Comparison of ENCODE assay signal across 8 mouse cellular contexts in genomic region chr2:128211881-128212209, GRCm38 (mm10).
DNase-seq lines count a peak whose midpoint lies in the region; ATAC-seq lines count a peak whose summit lies in the region.
"Had no signal": no experiment of that assay in that cellular context is flagged by ENCODE, and none has a peak within 500 bp of the region (broad histone marks: within the 10 kb centered on the region; RNA-seq: fewer than 3 reads in every experiment).

No protein-coding gene starts in this region.

- ATAC-seq in kidney, embryonic 16.5 days (ENCODE audit: low FRiP score, low TSS enrichment): 0 out of 2 replicates have a peak, but pooled peaks have one; percentile 15
- ATAC-seq in hindbrain, embryonic 15.5 days (ENCODE audit: low FRiP score, low read depth): 0 out of 2 replicates have a peak, but pooled peaks have one; percentile 19
- ATAC-seq in midbrain, embryonic 13.5 days: peak; percentile 65; the same call in 1 of the 2 replicates

- H3K4me1 ChIP-seq in kidney, embryonic 16.5 days (ENCODE audit: insufficient read depth, low read length): peaks cover 15% of the 10 kb centered on the region
- peaks cover 21% of the 10 kb centered on the region for H3K4me1 ChIP-seq in hindbrain, embryonic 15.5 days (replicated peaks)
- H3K4me1 ChIP-seq in midbrain, embryonic 13.5 days (replicated peaks): peaks cover 17% of the 10 kb centered on the region

- H3K9ac ChIP-seq in kidney, embryonic 16.5 days (replicated peaks; ENCODE audit: low read length): no peak overlapping the region
- H3K9ac ChIP-seq in hindbrain, embryonic 15.5 days: no peak overlapping the region
- H3K9ac ChIP-seq in midbrain, embryonic 13.5 days (replicated peaks): peak overlapping the region; percentile 39; the same call in 1 of the 2 replicates

- no peaks in the 10 kb centered on the region for H3K9me3 ChIP-seq in kidney, embryonic 16.5 days (ENCODE audit: low read length)
- H3K9me3 ChIP-seq in hindbrain, embryonic 15.5 days: no peaks in the 10 kb centered on the region
- H3K9me3 ChIP-seq in midbrain, embryonic 13.5 days: no peaks in the 10 kb centered on the region
- H3K9me3 ChIP-seq: embryonic facial prominence, embryonic 13.5 days had no signal

- 46% methylated on average over 8 of the region's 8 CpGs for WGBS in kidney, embryonic 16.5 days
- 27% methylated on average over 8 of the region's 8 CpGs for WGBS in hindbrain, embryonic 15.5 days
- WGBS in midbrain, embryonic 13.5 days: 18% methylated on average over 8 of the region's 8 CpGs

- H3K27me3 ChIP-seq in kidney, embryonic 16.5 days (ENCODE audit: insufficient read depth, low read length): no peaks in the 10 kb centered on the region
- H3K27me3 ChIP-seq in hindbrain, embryonic 15.5 days: no peaks in the 10 kb centered on the region
- no peaks in the 10 kb centered on the region for H3K27me3 ChIP-seq in midbrain, embryonic 13.5 days
- H3K27me3 ChIP-seq: embryonic facial prominence, embryonic 13.5 days had no signal

- no peak overlapping the region for H3K4me2 ChIP-seq in kidney, embryonic 16.5 days (replicated peaks; ENCODE audit: low read depth, low read length)
- H3K4me2 ChIP-seq in hindbrain, embryonic 15.5 days: no peak overlapping the region; the same call in 1 of the 2 replicates
- 0 out of 2 replicates have a peak overlapping the region, but pooled peaks have one; percentile 9 for H3K4me2 ChIP-seq in midbrain, embryonic 13.5 days (replicated peaks)

- no peak for DNase-seq in kidney, adult 9 months
- peak; percentile 94 for DNase-seq in ZHBTc4 (ENCODE audit: low read depth, low spot score)
- no peak for DNase-seq in spleen, postnatal 14 days (ENCODE audit: low spot score in 2 of 2)
- DNase-seq in layer of hippocampus, adult 18-20 months (ENCODE audit: low spot score in 2 of 2): no peak

- no peak overlapping the region for H3K4me3 ChIP-seq in kidney, embryonic 16.5 days (ENCODE audit: low read length)
- H3K4me3 ChIP-seq in hindbrain, embryonic 15.5 days: no peak overlapping the region
- no peak overlapping the region for H3K4me3 ChIP-seq in midbrain, embryonic 13.5 days (replicated peaks)

- H3K36me3 ChIP-seq in kidney, embryonic 16.5 days (ENCODE audit: insufficient read depth, low read length): no peaks in the 10 kb centered on the region
- H3K36me3 ChIP-seq in hindbrain, embryonic 15.5 days: no peaks in the 10 kb centered on the region
- no peaks in the 10 kb centered on the region for H3K36me3 ChIP-seq in midbrain, embryonic 13.5 days
- H3K36me3 ChIP-seq: embryonic facial prominence, embryonic 13.5 days had no signal

- no peak overlapping the region for H3K27ac ChIP-seq in kidney, embryonic 16.5 days (ENCODE audit: low read length)
- H3K27ac ChIP-seq in hindbrain, embryonic 15.5 days (replicated peaks): no peak overlapping the region
- H3K27ac ChIP-seq in midbrain, embryonic 13.5 days: no peak overlapping the region

Comparison
In these comparisons a context has a peak if more than half of its experiments do, and no peak if none do; other contexts are left out.
1. ATAC-seq: peak in every context shown above with its lines; median percentile 65 in midbrain, embryonic 13.5 days; 19 in hindbrain, embryonic 15.5 days; 15 in kidney, embryonic 16.5 days.